Comparison of ENCODE assay signal across 30 mouse cellular contexts in genomic region chr9:110797866-110798265, GRCm38 (mm10). TPM values are rescaled to one million over a fixed set of nuclear protein-coding genes. Genes with fewer than 3 reads are reported as not detected.
DNase-seq lines count a peak whose midpoint lies in the region; ATAC-seq and TF ChIP-seq lines count a peak whose summit lies in the region.
"Had no signal": no experiment of that assay in that cellular context is flagged by ENCODE, and none has a peak within 500 bp of the region (broad histone marks: within the 10 kb centered on the region; RNA-seq: fewer than 3 reads in every experiment).

Gene Prss42, plus strand, starts transcription at chr9:110798166.

- H3K4me3 ChIP-seq in testis, adult 2 months (ENCODE audit: control insufficient read depth, low read depth, low read length) = peak within 1 kb of the TSS; percentile 75
- H3K4me3 ChIP-seq in ES-E14 (ENCODE audit: insufficient read depth in 1 of 2, low read depth in 1 of 2, low read length in 2 of 2, poor library complexity in 1 of 2, severe bottlenecking in 1 of 2) = peak within 1 kb of the TSS; percentile 60
- H3K4me3 ChIP-seq: embryonic facial prominence, embryonic 13.5 days; embryonic facial prominence, embryonic 15.5 days; erythroblast, embryonic 14.5 days; forebrain, embryonic 10.5 days; forebrain, embryonic 12.5 days had no signal

- peaks cover 17% of the 10 kb centered on the region for H3K4me1 ChIP-seq in testis, adult 2 months (ENCODE audit: control insufficient read depth, insufficient read depth, low read length)
- peaks cover 0 to 2% of the 10 kb centered on the region in 2 experiments; a peak in 1 of 4 replicates for H3K4me1 ChIP-seq in ES-E14 (ENCODE audit: control insufficient read depth in 2 of 2, insufficient read depth in 2 of 2, low read length in 2 of 2, poor library complexity in 1 of 2)
- H3K4me1 ChIP-seq: embryonic facial prominence, embryonic 13.5 days; embryonic facial prominence, embryonic 15.5 days; forebrain, embryonic 12.5 days had no signal

- TF ChIP-seq CTCF in testis, adult 2 months (IDR thresholded peaks at IDR 0.05; ENCODE audit: control insufficient read depth, insufficient read depth, insufficient replicate concordance, low read depth, low read length) = no peak

- peaks cover 1% of the 10 kb centered on the region; the same call in 1 of the 2 replicates for H3K36me3 ChIP-seq in testis, adult 2 months (ENCODE audit: control insufficient read depth, insufficient read depth, low read length)
- H3K36me3 ChIP-seq in ES-E14 (ENCODE audit: control insufficient read depth, insufficient read depth, low read length, poor library complexity, severe bottlenecking) = peaks cover 3% of the 10 kb centered on the region; the same call in 1 of the 2 replicates
- H3K36me3 ChIP-seq: embryonic facial prominence, embryonic 13.5 days; embryonic facial prominence, embryonic 15.5 days; forebrain, embryonic 10.5 days; forebrain, embryonic 12.5 days had no signal

- peak within 1 kb of the TSS; percentile 81 for H3K9ac ChIP-seq in ES-E14 (ENCODE audit: insufficient read depth, low read depth, low read length, poor library complexity, severe bottlenecking)
- H3K9ac ChIP-seq: embryonic facial prominence, embryonic 13.5 days; embryonic facial prominence, embryonic 15.5 days; forebrain, embryonic 12.5 days had no signal

- DNase-seq in testis, postnatal 10 days (ENCODE audit: low spot score) = no peak
- DNase-seq in ES-E14 (ENCODE audit: low read depth, low spot score) = no peak
- peak; percentile 25 for DNase-seq in R1 (ENCODE audit: low read depth, low spot score)
- DNase-seq in cerebellum, postnatal 25 days = no peak
- DNase-seq: adrenal gland, adult 8-10 months; adrenal gland, postnatal 14 days; adrenal gland, postnatal 36 days; B cell, adult 2 months; cerebellum, adult 11-12 months; cerebellum, adult 2 months; cerebellum, adult 9-10 months; cerebellum, postnatal 10 days; cerebellum, postnatal 36 days; embryo, embryonic 11 days had no signal

- ATAC-seq in megakaryocyte progenitor cell, adult 5-6 weeks (replicated peaks; ENCODE audit: poor library complexity) = no peak
- ATAC-seq: CD4-positive, CD25-positive, alpha-beta regulatory T cell, adult 4 months; forebrain, embryonic 14.5 days; forebrain, embryonic 16.5 days; Patski had no signal

- peak within 1 kb of the TSS; percentile 51 for H3K27ac ChIP-seq in testis, adult 2 months (ENCODE audit: control insufficient read depth, insufficient read depth, low read depth, low read length)
- H3K27ac ChIP-seq in ES-E14 (ENCODE audit: insufficient read depth, low read depth, low read length, poor library complexity, severe bottlenecking) = no peak within 1 kb of the TSS
- H3K27ac ChIP-seq: embryonic facial prominence, embryonic 13.5 days; embryonic facial prominence, embryonic 15.5 days; forebrain, embryonic 10.5 days; forebrain, embryonic 12.5 days had no signal

- no peaks in the 10 kb centered on the region for H3K27me3 ChIP-seq in testis, adult 2 months (ENCODE audit: control insufficient read depth, insufficient read depth, low read length)
- H3K27me3 ChIP-seq: CH12.LX; embryonic facial prominence, embryonic 13.5 days; embryonic facial prominence, embryonic 15.5 days; forebrain, embryonic 12.5 days; Patski had no signal

- no peaks in the 10 kb centered on the region for H3K9me3 ChIP-seq in ES-E14 (ENCODE audit: control insufficient read depth, insufficient read depth, low read depth, low read length)
- H3K9me3 ChIP-seq: embryonic facial prominence, embryonic 13.5 days; embryonic facial prominence, embryonic 15.5 days; forebrain, embryonic 10.5 days; forebrain, embryonic 12.5 days had no signal

- in situ Hi-C loops in ES-E14 (cut with MboI; ENCODE audit: low sequenced_read_pairs in 2 of 2, unreplicated experiment in 2 of 2) = no loop called here

- peak; percentile 50; the same call in 1 of the 2 replicates for TF ChIP-seq POLR2A in testis, adult 2 months (IDR thresholded peaks at IDR 0.05; ENCODE audit: control insufficient read depth, low read depth, low read length)

TF ChIP-seq in ES-E14, 5 proteins besides CTCF, POLR2A, EP300 and RAD21:
- TF ChIP-seq ZNF384 (IDR thresholded peaks at IDR 0.05; ENCODE audit: low read depth, low read length) (no peak), MAFK (IDR thresholded peaks at IDR 0.05; ENCODE audit: insufficient read depth, low read depth, low read length) (no peak), CHD2 (IDR thresholded peaks at IDR 0.05; ENCODE audit: low read depth, low read length) (no peak), ZC3H11A (IDR thresholded peaks at IDR 0.05; ENCODE audit: borderline replicate concordance, low read depth, low read length) (no peak), HCFC1 (IDR thresholded peaks at IDR 0.05; ENCODE audit: borderline replicate concordance, insufficient read depth, low read length) (no peak)
TF ChIP-seq in ES-E14: peak in this region for 0.

RNA-seq across cellular contexts. Expression of gene Prss42, which starts in this region (rescaled TPM):
- 68.5 and 85.7 TPM in 2 replicates for polyA plus RNA-seq in testis, adult 2 months (2012; rRNA removed)
- 7.5 and 14.8 TPM in 2 replicates for total RNA-seq in ES-E14 (2012; rRNA removed)
- not detected in 2 replicates for total RNA-seq in megakaryocyte progenitor cell, adult 5-6 weeks (2015)
- not detected in 2 replicates for total RNA-seq in megakaryocyte progenitor cell, adult 5-6 weeks (2017)
- total RNA-seq: adrenal gland, adult 18-20 months; adrenal gland, adult 8-10 months; adrenal gland, postnatal 14 days; adrenal gland, postnatal 36 days; common myeloid progenitor, adult 5-6 weeks had no signal
- polyA plus RNA-seq: CD4-positive, CD25-positive, alpha-beta regulatory T cell, adult 4 months; cerebellum, adult 2 months; embryonic facial prominence, embryonic 11.5 days; embryonic facial prominence, embryonic 13.5 days; embryonic facial prominence, embryonic 15.5 days; erythroblast, embryonic 14.5 days; forebrain, embryonic 10.5 days; forebrain, embryonic 12.5 days; forebrain, embryonic 14.5 days; forebrain, embryonic 16.5 days; frontal cortex, adult 2 months; Patski had no signal
